Mouse (Mus musculus) stomach, postnatal 0 days (tissue): ENCODE measurements around the gene Zbtb49. TPM values are rescaled to one million over a fixed set of nuclear protein-coding genes. Genes with fewer than 3 reads are reported as not detected.

Experiments used
- ATAC-seq: fragments of 200-750 bp; cut with Nextera tagmentation; 2 replicates; pipeline ENCODE4 v1.8.0; 2017; ENCODE audit not compliant: low FRiP score, low TSS enrichment
- DNase-seq: peaks from one replicate; pipeline ENCODE4 v3.0.0-alpha.2; 2016; ENCODE audit warnings: low spot score
- H3K27ac ChIP-seq: fragments of 300-500 bp; sonication (generic); replicated peaks from 2 replicates; pipeline ENCODE4 v1.5.1; 2014; ENCODE audit warnings: mild to moderate bottlenecking, control low read depth
- H3K27me3 ChIP-seq: fragments of 300-500 bp; sonication (generic); 2 replicates; pipeline ENCODE4 v1.6.1; 2014; ENCODE audit warnings: low read length; ENCODE audit not compliant: control insufficient read depth, insufficient read depth
- H3K36me3 ChIP-seq: fragments of 300-500 bp; sonication (generic); 2 replicates; pipeline ENCODE4 v1.6.1; 2014; ENCODE audit warnings: low read length, mixed read lengths; ENCODE audit not compliant: control insufficient read depth, insufficient read depth
- H3K4me1 ChIP-seq: fragments of 300-500 bp; sonication (generic); replicated peaks from 2 replicates; pipeline ENCODE4 v1.6.1; 2014; ENCODE audit warnings: antibody characterized with exemption; ENCODE audit not compliant: control insufficient read depth, insufficient read depth
- H3K4me2 ChIP-seq: fragments of 300-500 bp; sonication (generic); replicated peaks from 2 replicates; pipeline ENCODE4 v1.6.1; 2014; ENCODE audit warnings: low read depth, mild to moderate bottlenecking, control low read depth, moderate library complexity
- H3K4me3 ChIP-seq: fragments of 300-500 bp; sonication (generic); 2 replicates; pipeline ENCODE4 v1.5.1; 2014; ENCODE audit warnings: low read depth, low read length, control low read depth
- H3K9ac ChIP-seq: fragments of 300-500 bp; sonication (generic); 2 replicates; pipeline ENCODE4 v1.6.1; 2014; ENCODE audit warnings: mild to moderate bottlenecking, low read length, control low read depth, mixed read lengths
- H3K9me3 ChIP-seq: fragments of 300-500 bp; sonication (generic); 2 replicates; pipeline ENCODE4 v1.6.1; 2016; ENCODE audit warnings: low read length; ENCODE audit not compliant: control insufficient read depth
- CTCF ChIP-seq: IDR thresholded peaks from 2 replicates; pipeline ENCODE4 v1.5.1; 2016; ENCODE audit warnings: antibody characterized with exemption, low read depth, mild to moderate bottlenecking, moderate library complexity
- EP300 ChIP-seq: optimal IDR thresholded peaks from 2 replicates; pipeline ENCODE3; 2016; ENCODE audit warnings: antibody characterized with exemption
- WGBS: fragments of 180-500 bp; shearing (Covaris S2); extraction: QIAGEN DNeasy Blood & Tissue Kit; methylation state at CpG from one replicate; pipeline ENCODE4 v1.1.7; 2014; 5-methylcytosine and 5-hydroxymethylcytosine counted together
- polyA plus RNA-seq: library from polyadenylated mRNA; unstranded; fragments of >200 nt; fragmentation: Nextera tagmentation; extraction: Ambion mirVana; gene quantifications from 2 replicates; pipeline ENCODE4 v1.2.1, GENCODE M21; 2015

The Zbtb49 gene
- polyA plus RNA-seq, 1 experiment from 2014 or later = 4.2 TPM

DNA sequence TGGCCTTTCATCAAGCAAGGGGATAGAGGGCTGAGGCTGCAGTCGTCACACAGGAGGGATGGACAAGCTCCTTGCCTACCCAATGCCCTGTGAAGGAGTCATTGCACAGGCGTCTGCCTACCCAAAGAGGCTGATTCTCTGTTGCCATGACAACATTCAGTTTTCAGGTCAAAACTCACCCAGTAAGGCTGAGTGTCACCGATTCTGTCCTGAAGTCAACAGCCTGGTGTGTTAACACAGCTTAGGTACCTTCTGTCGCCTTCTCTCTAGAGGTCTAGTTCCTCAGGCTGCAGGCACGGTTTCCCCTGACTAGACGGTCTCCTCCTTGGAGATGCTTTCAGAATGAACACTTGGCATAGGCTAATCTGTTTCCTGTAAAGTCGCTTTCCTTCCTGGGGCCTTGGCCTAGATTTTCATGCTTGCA lies 14.9 kb downstream of the Zbtb49 start:
- H3K4me1 ChIP-seq = no peaks in the 10 kb centered on the region
- 78% methylated on average over 7 of the region's 7 CpGs for WGBS
- ATAC-seq (no peak), DNase-seq (no peak)
- no peaks in the 10 kb centered on the region for H3K27me3 ChIP-seq
- TF ChIP-seq EP300 (no peak), CTCF (no peak)
- no peak overlapping the region for H3K9ac ChIP-seq
- H3K27ac ChIP-seq = no peak overlapping the region
- no peaks in the 10 kb centered on the region for H3K9me3 ChIP-seq
- H3K4me2 ChIP-seq = no peak overlapping the region
- H3K4me3 ChIP-seq = no peak overlapping the region
- H3K36me3 ChIP-seq = peaks cover 19% of the 10 kb centered on the region

DNA sequence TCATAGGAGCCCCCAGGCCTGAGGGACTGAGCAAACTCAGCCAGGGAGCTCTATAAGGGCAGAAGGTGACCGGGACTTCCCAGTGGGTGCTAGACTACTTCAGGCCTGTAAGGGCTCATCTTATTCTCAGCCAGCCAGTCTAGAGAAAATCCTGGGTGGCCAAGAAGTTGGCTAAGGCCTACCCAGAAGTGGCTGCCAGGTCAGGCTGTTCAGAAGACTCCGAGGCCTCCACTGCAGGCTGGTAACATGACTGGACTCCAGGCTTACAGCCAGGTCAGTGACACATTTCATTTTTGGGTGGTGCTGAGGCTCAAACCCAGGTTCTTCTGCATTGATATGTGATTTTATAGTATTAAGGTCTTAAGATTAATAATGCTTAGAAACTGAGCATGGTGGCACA lies 20.6 kb downstream of the Zbtb49 start:
- H3K36me3 ChIP-seq = peaks cover 16% of the 10 kb centered on the region
- no peak for DNase-seq
- 90% methylated on average over 2 of the region's 2 CpGs for WGBS

DNA sequence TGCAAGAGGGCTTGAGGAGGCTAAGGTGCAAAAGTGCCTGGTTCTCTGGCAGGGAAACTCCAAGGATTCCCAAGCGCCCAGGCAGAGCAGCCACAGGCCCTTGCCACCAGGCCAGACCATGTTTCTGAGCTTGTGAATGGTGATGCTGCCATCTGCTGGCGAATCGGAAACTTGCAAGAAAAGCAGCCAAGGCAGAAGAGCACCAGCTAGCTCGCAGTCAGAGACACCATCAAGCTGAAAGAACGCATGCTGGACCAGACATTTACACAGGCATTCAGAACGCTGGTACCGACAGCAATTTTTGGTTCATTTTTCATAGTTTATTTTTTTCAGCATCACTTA lies 22.8 kb downstream of the Zbtb49 start:
- Histone ChIP-seq H3K27me3 (no peaks in the 10 kb centered on the region), H3K4me1 (no peaks in the 10 kb centered on the region), H3K9ac (no peak overlapping the region), H3K36me3 (peaks cover 9% of the 10 kb centered on the region), H3K4me3 (no peak overlapping the region), H3K27ac (no peak overlapping the region), H3K4me2 (no peak overlapping the region), H3K9me3 (no peaks in the 10 kb centered on the region)
- TF ChIP-seq CTCF = peak; percentile 96
- no peak for TF ChIP-seq EP300
- 16% methylated on average over 7 of the region's 7 CpGs for WGBS
- ATAC-seq = peak; percentile 38; the same call in 1 of the 2 replicates
- peak; percentile 88 for DNase-seq

More for the DNA sequence above, 20.6 kb downstream of the Zbtb49 start:
- Histone ChIP-seq H3K9ac (no peak overlapping the region), H3K4me1 (no peaks in the 10 kb centered on the region), H3K4me3 (no peak overlapping the region), H3K9me3 (no peaks in the 10 kb centered on the region), H3K4me2 (no peak overlapping the region), H3K27me3 (no peaks in the 10 kb centered on the region), H3K27ac (no peak overlapping the region)
- no peak for TF ChIP-seq CTCF
- TF ChIP-seq EP300 = no peak
- ATAC-seq = no peak

DNA sequence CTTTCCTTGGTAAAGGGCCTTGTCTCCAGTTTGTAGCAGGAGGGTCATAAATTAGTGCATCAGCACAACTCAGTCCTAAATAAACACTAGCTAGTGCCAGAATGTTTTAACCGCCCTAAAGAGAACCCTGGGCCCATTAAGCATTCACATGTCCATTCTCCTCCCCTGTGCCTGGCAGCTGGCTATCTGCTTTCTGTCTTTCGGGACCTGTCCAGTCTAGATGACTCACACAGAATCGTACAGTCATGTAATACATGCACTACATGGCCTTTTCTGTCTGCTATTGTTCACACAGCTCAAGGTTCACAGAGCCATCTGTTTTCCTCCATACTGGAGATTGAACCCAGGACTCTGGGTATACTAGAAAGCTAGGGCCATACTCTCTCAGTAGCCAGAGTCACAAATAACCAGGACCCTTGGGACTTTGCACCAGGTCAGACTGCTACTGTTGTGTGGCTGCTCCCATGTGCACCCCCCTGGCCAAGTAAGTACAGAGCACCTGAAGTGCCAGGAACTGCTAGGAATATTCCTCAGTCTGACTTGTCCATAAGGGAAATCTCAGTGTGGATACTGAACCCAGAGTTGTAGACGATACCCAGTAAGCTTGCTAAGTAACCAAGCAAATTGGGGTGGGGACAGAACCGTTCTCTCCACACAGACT lies 23.3 kb downstream of the Zbtb49 start:
- ATAC-seq = peak; percentile 25; the same call in 1 of the 2 replicates
- no peak for DNase-seq
- WGBS = 67% methylated on average over 5 of the region's 5 CpGs
- H3K36me3 ChIP-seq = peaks cover 4% of the 10 kb centered on the region
- no peak overlapping the region for H3K4me3 ChIP-seq
- no peaks in the 10 kb centered on the region for H3K9me3 ChIP-seq
- no peak overlapping the region for H3K4me2 ChIP-seq
- H3K4me1 ChIP-seq = no peaks in the 10 kb centered on the region
- H3K27ac ChIP-seq = no peak overlapping the region
- H3K9ac ChIP-seq = no peak overlapping the region
- H3K27me3 ChIP-seq = no peaks in the 10 kb centered on the region
- no peak for TF ChIP-seq CTCF
- no peak for TF ChIP-seq EP300

DNA sequence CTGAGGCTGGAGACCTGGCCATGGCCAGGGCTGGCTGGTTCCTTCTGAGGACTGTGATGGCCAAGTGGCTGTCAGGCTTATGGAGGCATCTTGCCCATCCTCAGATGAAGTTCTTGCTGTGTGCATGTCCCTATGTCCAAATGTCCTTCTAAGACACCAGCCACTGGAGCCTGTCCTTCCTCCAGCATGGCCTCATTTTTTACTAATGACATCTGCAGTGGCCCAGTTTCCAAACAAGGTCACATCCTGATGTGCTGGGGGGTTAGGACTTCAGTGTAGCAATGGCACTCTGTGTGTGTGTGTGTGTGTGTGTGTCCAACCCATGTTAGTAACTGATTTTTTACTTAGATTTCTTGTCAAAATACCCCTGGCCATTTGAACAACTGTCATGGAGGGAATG lies 24.3 kb downstream of the Zbtb49 start:
- DNase-seq (no peak), ATAC-seq (no peak)
- Histone ChIP-seq H3K27me3 (no peaks in the 10 kb centered on the region), H3K9me3 (no peaks in the 10 kb centered on the region), H3K36me3 (peaks cover 4% of the 10 kb centered on the region), H3K9ac (no peak overlapping the region), H3K4me2 (no peak overlapping the region), H3K4me3 (no peak overlapping the region), H3K4me1 (no peaks in the 10 kb centered on the region), H3K27ac (no peak overlapping the region)
- no peak for TF ChIP-seq EP300
- TF ChIP-seq CTCF = no peak

DNA sequence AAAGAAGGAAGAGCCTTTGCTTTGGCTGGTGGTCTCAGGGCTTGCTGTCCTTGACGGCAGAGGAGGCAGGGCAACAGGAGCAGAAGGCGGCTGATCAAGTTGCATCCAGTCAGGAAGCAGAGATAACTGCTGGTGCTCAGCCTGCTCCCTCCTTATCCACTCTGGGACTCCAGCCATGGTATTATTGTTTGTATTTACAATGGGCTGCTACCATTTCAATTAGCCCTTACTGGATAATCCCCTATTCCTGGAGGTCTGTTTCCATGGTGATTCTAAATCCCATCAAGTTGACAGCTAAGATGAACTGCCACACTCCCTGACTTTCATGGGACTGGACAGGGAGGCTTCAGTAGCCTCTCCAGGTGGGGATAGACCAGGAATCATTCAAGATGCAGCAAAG lies 25.3 kb downstream of the Zbtb49 start:
- Histone ChIP-seq H3K4me1 (no peaks in the 10 kb centered on the region), H3K9me3 (no peaks in the 10 kb centered on the region), H3K4me3 (no peak overlapping the region), H3K27me3 (no peaks in the 10 kb centered on the region), H3K27ac (no peak overlapping the region), H3K4me2 (no peak overlapping the region), H3K36me3 (no peaks in the 10 kb centered on the region), H3K9ac (no peak overlapping the region)
- DNase-seq (no peak), ATAC-seq (no peak)
- TF ChIP-seq EP300 (no peak), CTCF (no peak)
- 28% methylated on average over 2 of the region's 2 CpGs for WGBS
